Mouse (Mus musculus): ENCODE measurements around the gene Cryzl1.

GRCm38 (mm10) chr16:91694455-91695084, 34.2 kb downstream of the Cryzl1 start:
- TF ChIP-seq EP300 (optimal IDR thresholded peaks at IDR 0.05) (no peak), CTCF (IDR thresholded peaks at IDR 0.05; ENCODE audit: low read depth) (peak; percentile 97)

All from stomach, postnatal 0 days (tissue).